Mouse (Mus musculus) liver, adult 2 months (tissue): ENCODE measurements at regions not wholly inside any gene's neighbourhood (a gene's known extent, or its start where the extent isn't known, plus 50 kb on each side); places are given as distances from the start of the nearest gene placed in this dataset.

ENCODE experiments used
- DNase-seq: peaks from one replicate; pipeline ENCODE4 v3.0.0-alpha.2; 2011; ENCODE audit warnings: low read depth, low spot score; ENCODE audit errors: extremely low read depth
- H3K27ac ChIP-seq: fragments of 200-500 bp; replicated peaks from 2 replicates; pipeline ENCODE4 v1.5.1; 2012; ENCODE audit warnings: low read depth, mild to moderate bottlenecking, control low read depth, inconsistent platforms, low read length; ENCODE audit not compliant: insufficient read depth
- H3K27me3 ChIP-seq: fragments of 200-500 bp; 2 replicates; pipeline ENCODE4 v1.6.1; 2012; ENCODE audit warnings: mild to moderate bottlenecking, moderate library complexity, low read length, inconsistent platforms; ENCODE audit not compliant: control insufficient read depth, insufficient read depth
- H3K36me3 ChIP-seq: fragments of 200-500 bp; 2 replicates; pipeline ENCODE4 v1.6.1; 2012; ENCODE audit warnings: low read length, inconsistent platforms; ENCODE audit not compliant: control insufficient read depth, insufficient read depth
- H3K4me1 ChIP-seq: fragments of 200-500 bp; 2 replicates; pipeline ENCODE4 v1.6.1; 2011; ENCODE audit warnings: low read length; ENCODE audit not compliant: control insufficient read depth, insufficient read depth
- H3K4me3 ChIP-seq: fragments of 200-500 bp; 2 replicates; pipeline ENCODE4 v1.5.1; 2011; ENCODE audit warnings: low read depth, mild to moderate bottlenecking, control low read depth, low read length, moderate library complexity; ENCODE audit not compliant: insufficient read depth
- H3K79me2 ChIP-seq: fragments of 200-500 bp; 2 replicates; pipeline ENCODE4 v1.6.1; 2012; ENCODE audit warnings: inconsistent platforms, mild to moderate bottlenecking, low read length, moderate library complexity; ENCODE audit not compliant: control insufficient read depth, insufficient read depth
- H3K9ac ChIP-seq: fragments of 200-500 bp; 2 replicates; pipeline ENCODE4 v1.6.1; 2012; ENCODE audit warnings: low read depth, mild to moderate bottlenecking, control low read depth, inconsistent platforms, low read length
- CTCF ChIP-seq: fragments of 200-500 bp; IDR thresholded peaks from 2 replicates; pipeline ENCODE4 v1.5.1; 2011; ENCODE audit warnings: low read depth, low read length, control low read depth
- POLR2A ChIP-seq: fragments of 200-500 bp; IDR thresholded peaks from 2 replicates; pipeline ENCODE4 v1.6.1; 2011; ENCODE audit warnings: low read length, control low read depth; ENCODE audit not compliant: insufficient read depth; ENCODE audit errors: extremely low read depth
- WGBS: fragments of 180-500 bp; shearing (Covaris S2); methylation state at CpG from one replicate; pipeline ENCODE4 v1.1.7; 2018; 5-methylcytosine and 5-hydroxymethylcytosine counted together

GRCm38 (mm10) chr9:46516401-46517130 lies 196.8 kb upstream of the 4931429L15Rik start:
- no peak for TF ChIP-seq CTCF
- no peak for TF ChIP-seq POLR2A
- Histone ChIP-seq H3K4me1 (no peaks in the 10 kb centered on the region), H3K9ac (no peak overlapping the region), H3K79me2 (no peaks in the 10 kb centered on the region), H3K27ac (no peak overlapping the region), H3K36me3 (no peaks in the 10 kb centered on the region), H3K27me3 (peaks cover 6% of the 10 kb centered on the region; the same call in 1 of the 2 replicates), H3K4me3 (no peak overlapping the region)
- WGBS = 85% methylated on average over 20 of the region's 20 CpGs
- no peak for DNase-seq

- 58% methylated on average over 6 of the region's 6 CpGs for WGBS
- TF ChIP-seq CTCF (no peak), POLR2A (no peak)
- peaks cover 6% of the 10 kb centered on the region; the same call in 1 of the 2 replicates for H3K27me3 ChIP-seq
- no peaks in the 10 kb centered on the region for H3K4me1 ChIP-seq
- no peak overlapping the region for H3K4me3 ChIP-seq
- DNase-seq = no peak
- no peak overlapping the region for H3K27ac ChIP-seq
- no peaks in the 10 kb centered on the region for H3K36me3 ChIP-seq
- H3K9ac ChIP-seq = no peak overlapping the region
- no peaks in the 10 kb centered on the region for H3K79me2 ChIP-seq
Observed at GRCm38 (mm10) chr9:46512276-46513051, 192.7 kb upstream of the 4931429L15Rik start.

GRCm38 (mm10) chr9:46511307-46511706 lies 191.5 kb upstream of the 4931429L15Rik start:
- no peaks in the 10 kb centered on the region for H3K36me3 ChIP-seq
- H3K79me2 ChIP-seq = no peaks in the 10 kb centered on the region
- H3K4me3 ChIP-seq = no peak overlapping the region
- TF ChIP-seq CTCF (no peak), POLR2A (no peak)
- H3K27ac ChIP-seq = no peak overlapping the region
- H3K9ac ChIP-seq = no peak overlapping the region
- DNase-seq = no peak
- WGBS = 60% methylated on average over 6 of the region's 6 CpGs
- H3K27me3 ChIP-seq = peaks cover 4% of the 10 kb centered on the region; the same call in 1 of the 2 replicates
- H3K4me1 ChIP-seq = no peaks in the 10 kb centered on the region

- Histone ChIP-seq H3K36me3 (no peaks in the 10 kb centered on the region), H3K4me3 (no peak overlapping the region), H3K27me3 (peaks cover 4% of the 10 kb centered on the region; the same call in 1 of the 2 replicates), H3K27ac (no peak overlapping the region), H3K4me1 (no peaks in the 10 kb centered on the region), H3K9ac (no peak overlapping the region), H3K79me2 (no peaks in the 10 kb centered on the region)
- WGBS = 69% methylated on average over 5 of the region's 5 CpGs
- TF ChIP-seq POLR2A (no peak), CTCF (no peak)
- no peak for DNase-seq
Observed at GRCm38 (mm10) chr9:46509896-46510295, 190.1 kb upstream of the 4931429L15Rik start.

- 33% methylated on average over 5 of the region's 5 CpGs for WGBS
- H3K36me3 ChIP-seq = no peaks in the 10 kb centered on the region
- no peak overlapping the region for H3K4me3 ChIP-seq
- no peaks in the 10 kb centered on the region for H3K79me2 ChIP-seq
- no peak for DNase-seq
- no peaks in the 10 kb centered on the region for H3K4me1 ChIP-seq
- H3K9ac ChIP-seq = no peak overlapping the region
- no peak overlapping the region for H3K27ac ChIP-seq
- peaks cover 4% of the 10 kb centered on the region; the same call in 1 of the 2 replicates for H3K27me3 ChIP-seq
- TF ChIP-seq CTCF = no peak
- no peak for TF ChIP-seq POLR2A
Observed at GRCm38 (mm10) chr9:46509458-46509857, 189.7 kb upstream of the 4931429L15Rik start.

GRCm38 (mm10) chr9:46507036-46507435 lies 187.2 kb upstream of the 4931429L15Rik start:
- no peaks in the 10 kb centered on the region for H3K36me3 ChIP-seq
- TF ChIP-seq CTCF (no peak), POLR2A (no peak)
- H3K79me2 ChIP-seq = no peaks in the 10 kb centered on the region
- no peak for DNase-seq
- no peak overlapping the region for H3K9ac ChIP-seq
- H3K4me1 ChIP-seq = no peaks in the 10 kb centered on the region
- H3K4me3 ChIP-seq = no peak overlapping the region
- H3K27me3 ChIP-seq = no peaks in the 10 kb centered on the region
- WGBS = 78% methylated on average over 4 of the region's 4 CpGs
- no peak overlapping the region for H3K27ac ChIP-seq
